Mouse (Mus musculus) brain, embryonic 18.5 days (tissue): ENCODE data around the gene Dmpk.
A peak's percentile ranks its signal among the peaks of the same experiment; 100 is the strongest.

Experiments
- DNase-seq: peaks from one replicate; pipeline ENCODE4 v3.0.0-alpha.2; 2012; ENCODE audit warnings: low read depth, low spot score

Dmpk gene

DNA sequence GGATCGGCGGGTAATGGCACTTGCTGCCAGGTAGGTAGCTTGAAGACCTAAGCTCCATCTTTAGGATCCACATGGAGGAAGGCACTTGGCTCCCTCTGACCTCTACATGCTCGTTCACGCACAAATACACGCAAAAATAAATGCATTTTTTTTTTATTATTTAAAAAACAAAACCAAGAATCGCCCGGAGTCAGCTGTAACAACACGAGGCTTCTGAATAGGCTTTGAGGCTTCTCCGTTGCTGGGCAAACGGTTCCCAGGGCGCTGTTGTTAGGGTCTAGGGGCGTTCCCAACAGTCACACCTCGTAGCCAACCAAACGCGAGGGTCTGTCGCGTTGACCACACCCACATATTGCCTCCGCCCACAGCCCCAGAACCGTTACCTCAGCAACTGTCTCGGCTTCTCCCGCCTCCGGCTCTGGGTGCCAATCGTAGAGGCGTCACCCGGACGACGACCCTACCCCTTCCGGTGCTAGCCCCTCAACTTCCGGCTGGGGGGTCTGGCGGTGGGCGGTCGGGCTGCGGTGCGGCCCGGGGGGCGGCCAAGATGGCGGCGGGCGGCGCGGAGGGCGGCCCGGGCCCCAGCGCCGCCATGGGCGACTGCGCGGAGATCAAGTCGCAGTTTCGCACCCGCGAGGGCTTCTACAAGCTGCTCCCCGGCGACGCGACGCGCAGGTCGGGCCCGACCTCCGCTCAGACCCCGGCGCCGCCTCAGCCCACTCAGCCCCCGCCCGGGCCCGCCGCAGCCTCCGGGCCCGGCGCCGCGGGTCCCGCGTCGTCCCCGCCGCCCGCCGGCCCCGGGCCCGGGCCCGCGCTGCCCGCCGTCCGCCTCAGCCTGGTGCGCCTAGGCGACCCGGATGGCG lies 7.7 kb upstream of the Dmpk start, which contains the start of gene Dmwd:
TSS of gene Dmwd (plus strand) at position 505 of the 863 bp plus-strand sequence.
- peak; percentile 98 for DNase-seq

DNA sequence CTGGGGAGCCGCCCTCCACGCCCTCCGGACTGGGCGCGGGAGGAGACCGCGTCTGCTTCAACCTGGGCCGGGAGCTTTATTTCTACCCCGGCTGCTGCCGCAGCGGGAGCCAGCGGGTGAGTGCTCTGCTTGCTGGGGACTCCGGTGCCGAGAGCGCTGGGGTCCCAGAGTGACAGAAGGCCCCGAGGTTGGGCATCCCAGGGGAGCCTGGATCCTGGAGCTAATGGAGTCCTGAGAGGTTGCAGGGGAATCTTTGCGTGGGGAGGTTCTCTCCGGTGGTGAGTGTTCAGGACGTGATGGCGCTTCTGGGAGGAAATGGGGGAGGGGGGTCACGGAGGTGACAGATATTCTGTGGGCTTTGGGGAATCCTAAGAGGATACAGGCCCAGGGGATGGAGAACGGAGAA lies 7.1 kb upstream of the Dmpk start:
- no peak for DNase-seq

DNA sequence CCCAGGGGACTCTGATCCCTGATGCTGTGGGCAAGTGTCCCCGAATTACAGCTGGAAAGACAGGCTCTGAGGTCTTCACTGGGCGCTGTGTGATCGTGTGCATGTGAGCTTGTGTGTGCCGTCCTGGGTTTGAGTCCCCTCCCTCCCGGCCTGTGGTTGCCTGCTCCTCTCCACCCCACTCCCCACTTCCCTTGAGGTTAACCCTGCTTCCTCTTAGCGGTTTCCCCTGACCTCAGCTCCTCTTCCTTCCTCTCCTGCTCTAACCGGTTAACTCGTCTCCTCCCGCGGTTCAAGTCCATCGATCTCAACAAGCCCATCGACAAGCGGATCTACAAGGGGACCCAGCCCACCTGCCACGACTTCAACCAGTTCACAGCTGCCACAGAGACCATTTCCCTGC lies 5.9 kb upstream of the Dmpk start:
- DNase-seq: no peak

DNA sequence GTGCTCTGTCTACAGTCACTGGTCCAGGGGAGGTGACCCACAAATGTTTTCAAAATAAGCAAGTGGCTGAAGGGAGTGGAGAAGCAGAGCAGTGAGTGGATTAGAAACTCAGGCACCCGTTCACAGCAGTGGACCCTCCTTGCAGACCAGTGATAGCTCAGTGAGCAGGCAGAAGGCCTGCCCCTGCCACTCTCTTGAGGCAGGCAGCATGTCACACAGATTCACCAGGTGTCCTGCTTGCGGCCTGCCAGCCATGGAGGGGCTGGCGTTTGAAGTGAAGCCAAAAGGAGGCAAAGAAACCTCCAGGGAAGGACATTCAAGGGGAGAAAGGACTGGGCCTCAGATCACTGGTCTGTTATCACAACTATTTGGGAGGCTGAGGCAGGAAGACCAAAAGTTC lies 4.9 kb upstream of the Dmpk start:
- no peak for DNase-seq

DNA sequence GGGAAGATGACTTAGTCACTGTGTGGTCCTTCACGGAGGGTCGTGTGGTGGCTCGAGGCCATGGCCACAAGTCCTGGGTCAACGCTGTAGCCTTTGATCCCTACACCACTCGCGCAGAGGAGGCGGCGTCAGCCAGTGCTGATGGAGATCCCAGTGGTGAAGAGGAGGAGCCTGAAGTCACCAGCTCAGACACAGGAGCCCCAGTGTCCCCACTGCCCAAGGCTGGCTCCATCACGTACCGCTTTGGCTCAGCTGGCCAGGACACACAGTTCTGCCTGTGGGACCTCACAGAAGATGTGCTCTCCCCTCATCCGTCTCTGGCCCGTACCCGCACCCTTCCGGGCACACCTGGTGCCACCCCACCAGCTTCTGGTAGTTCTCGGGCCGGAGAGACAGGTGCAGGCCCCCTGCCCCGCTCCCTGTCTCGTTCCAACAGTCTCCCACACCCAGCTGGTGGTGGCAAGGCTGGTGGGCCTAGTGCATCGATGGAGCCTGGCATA lies 3.1 kb upstream of the Dmpk start:
- DNase-seq: no peak

DNA sequence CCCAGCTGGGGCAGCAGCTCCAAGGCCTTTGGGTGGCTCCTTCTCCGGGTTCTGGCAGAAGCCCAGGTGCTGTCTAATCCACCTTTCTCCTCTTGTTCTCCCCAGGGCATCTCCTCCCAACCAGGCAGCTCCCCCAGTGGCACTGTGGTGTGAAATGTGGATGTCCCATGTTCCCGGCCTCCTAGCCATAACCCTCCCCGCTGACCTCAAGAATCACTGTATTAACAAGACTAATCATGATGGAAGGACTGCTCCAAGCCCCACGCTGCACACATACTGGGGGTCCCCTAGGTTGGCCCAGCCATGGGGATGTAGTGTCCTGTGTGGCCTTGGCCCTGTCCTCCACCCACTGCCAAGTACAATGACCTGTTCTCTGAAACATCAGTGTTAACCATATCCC lies 1.5 kb upstream of the Dmpk start:
- no peak for DNase-seq

DNA sequence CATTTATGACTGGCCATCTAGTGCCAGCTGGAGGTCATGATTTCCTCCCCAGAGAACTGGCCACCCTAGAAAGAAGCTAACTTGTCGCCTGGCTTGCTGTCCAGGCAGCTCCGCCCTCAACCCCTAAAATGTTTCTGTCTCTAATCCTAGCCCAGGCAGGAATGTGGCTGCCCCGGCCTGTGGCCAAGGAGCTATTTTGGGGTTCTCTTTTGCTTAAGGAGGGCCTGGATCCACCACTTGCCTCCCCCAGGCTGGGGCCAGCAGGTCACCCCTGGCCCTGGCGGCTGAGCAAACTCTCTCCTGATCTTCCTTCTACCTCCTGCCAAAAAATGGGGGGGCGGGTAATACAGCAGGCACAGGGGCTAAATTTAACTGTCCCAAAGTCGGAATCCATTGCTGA lies 553 bp upstream of the Dmpk start:
- no peak for DNase-seq

DNA sequence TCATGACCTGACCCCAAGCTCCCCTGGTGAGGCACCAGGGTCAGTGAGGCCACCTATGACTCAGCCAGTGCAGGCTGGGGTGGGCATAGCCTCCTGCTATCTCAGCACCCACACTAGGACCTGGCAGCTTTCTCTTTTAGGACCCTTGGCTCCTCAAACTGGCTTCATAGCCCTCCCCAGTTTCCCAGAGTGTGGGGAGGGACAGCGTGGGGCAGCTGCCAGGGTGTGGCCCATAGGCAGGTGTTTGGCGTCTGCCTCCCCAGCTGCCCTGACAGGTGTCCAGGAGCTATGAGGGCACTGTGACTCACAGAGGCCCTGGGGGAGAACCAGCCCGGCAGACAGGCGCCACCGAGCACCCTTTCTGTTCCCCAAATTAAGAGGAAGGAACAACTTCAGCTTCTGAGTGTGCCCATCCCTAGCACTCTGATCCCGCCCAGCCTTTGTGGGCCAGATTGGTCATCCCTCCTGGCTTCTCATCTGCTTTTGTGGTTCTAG lies 675 bp downstream of the Dmpk start:
- DNase-seq: no peak

DNA sequence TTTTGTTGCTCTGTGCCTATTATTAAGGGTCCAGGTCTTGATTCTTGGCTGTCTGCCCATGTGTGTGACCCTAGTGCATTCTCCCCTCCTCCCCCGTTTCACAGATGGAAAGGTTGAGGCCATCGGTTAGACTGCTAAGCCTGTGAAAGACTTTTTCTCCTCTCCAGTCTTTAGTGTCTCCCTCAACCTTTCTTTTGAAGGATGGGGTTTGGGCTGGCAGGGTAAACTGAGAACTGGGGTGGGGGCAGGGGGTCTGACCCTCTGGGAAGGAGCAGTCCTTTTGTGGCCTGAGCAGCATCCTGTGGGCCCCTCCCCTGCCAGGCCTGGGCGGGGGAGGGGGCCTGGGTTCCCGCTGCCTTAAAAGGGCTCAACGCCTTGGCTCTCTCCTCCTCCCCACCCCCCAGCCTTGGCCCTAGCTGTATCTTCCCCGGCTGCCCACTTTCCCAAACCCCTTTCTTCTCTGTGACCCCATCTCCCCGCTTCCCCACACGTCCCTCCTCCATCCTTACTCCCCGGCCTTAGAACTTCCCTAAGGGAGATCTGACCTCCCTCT lies 1.3 kb downstream of the Dmpk start:
- no peak for DNase-seq

DNA sequence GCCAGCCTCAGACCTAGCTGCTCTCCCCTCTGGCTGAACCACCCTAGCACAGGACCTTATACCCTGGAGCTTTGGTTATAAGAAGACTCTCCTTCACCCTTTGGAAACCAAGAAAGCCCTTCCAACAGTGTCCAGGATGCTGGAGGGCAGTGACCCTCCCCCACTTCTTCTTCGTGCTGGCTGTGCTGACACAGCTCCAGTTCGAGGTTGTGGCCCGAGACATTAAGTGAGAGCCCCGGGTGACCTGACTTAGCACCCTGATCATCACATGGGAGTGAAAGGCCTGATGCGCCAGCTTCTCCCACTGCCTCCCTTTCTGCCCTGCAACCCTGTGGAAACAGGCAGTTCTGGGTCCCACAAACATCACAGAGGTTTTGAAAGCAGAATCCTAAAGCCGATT lies 1.8 kb downstream of the Dmpk start:
- no peak for DNase-seq

DNA sequence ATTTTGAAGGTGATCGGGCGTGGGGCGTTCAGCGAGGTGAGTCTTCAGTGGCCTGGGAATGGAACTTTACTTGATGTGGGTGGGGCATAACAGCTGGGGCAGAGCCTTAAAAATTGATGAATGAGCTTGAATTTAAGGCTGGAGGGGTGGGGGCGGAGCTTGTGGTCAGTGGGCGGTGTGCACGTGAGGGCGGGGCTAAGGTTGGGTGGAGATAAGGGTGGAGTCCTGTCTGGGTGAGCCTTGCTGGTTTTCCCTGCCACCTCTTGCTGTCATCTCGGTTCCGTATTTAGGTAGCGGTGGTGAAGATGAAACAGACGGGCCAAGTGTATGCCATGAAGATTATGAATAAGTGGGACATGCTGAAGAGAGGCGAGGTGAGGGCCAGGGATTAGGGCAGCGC lies 2.4 kb downstream of the Dmpk start:
- DNase-seq: no peak

DNA sequence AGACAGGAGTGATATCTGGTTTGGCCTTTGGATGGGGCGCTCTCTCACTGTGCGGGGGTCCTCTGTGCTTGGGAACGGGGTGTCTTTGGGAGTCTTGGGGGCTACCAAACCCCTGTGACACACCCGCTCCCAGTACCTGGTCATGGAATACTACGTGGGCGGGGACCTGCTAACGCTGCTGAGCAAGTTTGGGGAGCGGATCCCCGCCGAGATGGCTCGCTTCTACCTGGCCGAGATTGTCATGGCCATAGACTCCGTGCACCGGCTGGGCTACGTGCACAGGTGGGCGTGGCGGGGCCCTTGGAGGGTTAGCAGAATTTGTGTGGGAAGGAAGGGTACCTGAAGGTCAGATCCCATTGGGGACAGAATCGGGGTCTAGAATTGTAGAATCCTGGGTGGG lies 3.1 kb downstream of the Dmpk start:
- DNase-seq: no peak

DNA sequence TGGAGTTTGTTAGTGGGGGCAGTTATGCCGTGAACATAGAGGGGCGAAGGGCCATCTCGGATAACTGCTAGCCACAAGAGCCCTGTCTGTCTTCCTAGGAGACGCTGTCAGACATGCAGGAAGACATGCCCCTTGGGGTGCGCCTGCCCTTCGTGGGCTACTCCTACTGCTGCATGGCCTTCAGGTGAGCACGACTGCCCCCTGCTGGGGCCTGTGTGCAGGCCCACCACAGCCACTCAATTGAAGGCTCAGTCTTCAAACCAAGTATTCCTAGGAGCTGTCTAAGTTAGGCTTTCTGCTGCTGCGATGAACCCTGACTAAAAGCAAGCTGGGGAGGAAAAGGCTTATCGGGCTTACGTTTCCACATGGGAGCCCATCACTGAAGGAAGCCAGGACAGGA lies 5.2 kb downstream of the Dmpk start:
- no peak for DNase-seq

DNA sequence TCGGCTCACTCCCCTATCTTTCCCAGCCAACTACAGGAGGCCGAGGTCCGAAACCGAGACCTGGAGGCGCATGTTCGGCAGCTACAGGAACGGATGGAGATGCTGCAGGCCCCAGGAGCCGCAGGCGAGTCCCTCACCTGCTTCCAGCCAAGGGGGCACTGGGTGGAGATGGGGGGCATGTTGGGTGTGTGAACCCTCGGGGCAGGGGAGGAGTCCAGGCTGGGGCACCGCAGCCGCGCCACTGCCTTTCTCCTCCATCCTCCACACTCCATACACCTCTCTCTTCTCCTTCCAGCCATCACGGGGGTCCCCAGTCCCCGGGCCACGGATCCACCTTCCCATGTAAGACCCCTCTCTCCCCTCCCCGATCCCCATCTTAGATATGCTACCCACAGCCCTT lies 8.3 kb downstream of the Dmpk start:
- no peak for DNase-seq

DNA sequence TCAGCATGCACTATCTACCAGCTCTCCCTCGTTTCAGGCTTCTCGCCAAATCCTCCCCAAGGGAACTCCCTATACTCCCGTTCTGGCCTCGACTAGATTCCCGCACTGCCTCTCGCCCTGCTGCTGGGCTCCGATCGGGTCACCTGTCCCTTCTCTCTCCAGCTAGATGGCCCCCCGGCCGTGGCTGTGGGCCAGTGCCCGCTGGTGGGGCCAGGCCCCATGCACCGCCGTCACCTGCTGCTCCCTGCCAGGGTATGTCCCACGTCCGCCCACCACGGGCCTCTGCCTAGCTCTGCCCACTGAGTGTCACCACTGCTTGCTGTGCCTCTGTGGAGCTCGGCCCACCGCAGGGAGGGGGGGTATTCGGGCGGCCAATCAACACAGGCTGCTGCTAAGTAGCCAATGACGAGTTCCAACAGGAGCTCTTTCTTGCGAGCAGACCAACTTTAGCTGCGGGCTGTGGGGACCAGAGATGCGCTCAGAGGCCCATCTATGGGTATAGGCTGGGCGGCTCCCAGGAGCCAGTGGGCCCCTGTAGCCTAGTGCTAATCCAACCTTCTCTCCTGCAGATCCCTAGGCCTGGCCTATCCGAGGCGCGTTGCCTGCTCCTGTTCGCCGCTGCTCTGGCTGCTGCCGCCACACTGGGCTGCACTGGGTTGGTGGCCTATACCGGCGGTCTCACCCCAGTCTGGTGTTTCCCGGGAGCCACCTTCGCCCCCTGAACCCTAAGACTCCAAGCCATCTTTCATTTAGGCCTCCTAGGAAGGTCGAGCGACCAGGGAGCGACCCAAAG lies 8.9 kb downstream of the Dmpk start:
- no peak for DNase-seq

DNA sequence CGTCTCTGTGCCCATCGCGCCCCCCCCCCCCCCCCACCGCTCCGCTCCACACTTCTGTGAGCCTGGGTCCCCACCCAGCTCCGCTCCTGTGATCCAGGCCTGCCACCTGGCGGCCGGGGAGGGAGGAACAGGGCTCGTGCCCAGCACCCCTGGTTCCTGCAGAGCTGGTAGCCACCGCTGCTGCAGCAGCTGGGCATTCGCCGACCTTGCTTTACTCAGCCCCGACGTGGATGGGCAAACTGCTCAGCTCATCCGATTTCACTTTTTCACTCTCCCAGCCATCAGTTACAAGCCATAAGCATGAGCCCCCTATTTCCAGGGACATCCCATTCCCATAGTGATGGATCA lies 9.5 kb downstream of the Dmpk start:
- DNase-seq: no peak

DNA sequence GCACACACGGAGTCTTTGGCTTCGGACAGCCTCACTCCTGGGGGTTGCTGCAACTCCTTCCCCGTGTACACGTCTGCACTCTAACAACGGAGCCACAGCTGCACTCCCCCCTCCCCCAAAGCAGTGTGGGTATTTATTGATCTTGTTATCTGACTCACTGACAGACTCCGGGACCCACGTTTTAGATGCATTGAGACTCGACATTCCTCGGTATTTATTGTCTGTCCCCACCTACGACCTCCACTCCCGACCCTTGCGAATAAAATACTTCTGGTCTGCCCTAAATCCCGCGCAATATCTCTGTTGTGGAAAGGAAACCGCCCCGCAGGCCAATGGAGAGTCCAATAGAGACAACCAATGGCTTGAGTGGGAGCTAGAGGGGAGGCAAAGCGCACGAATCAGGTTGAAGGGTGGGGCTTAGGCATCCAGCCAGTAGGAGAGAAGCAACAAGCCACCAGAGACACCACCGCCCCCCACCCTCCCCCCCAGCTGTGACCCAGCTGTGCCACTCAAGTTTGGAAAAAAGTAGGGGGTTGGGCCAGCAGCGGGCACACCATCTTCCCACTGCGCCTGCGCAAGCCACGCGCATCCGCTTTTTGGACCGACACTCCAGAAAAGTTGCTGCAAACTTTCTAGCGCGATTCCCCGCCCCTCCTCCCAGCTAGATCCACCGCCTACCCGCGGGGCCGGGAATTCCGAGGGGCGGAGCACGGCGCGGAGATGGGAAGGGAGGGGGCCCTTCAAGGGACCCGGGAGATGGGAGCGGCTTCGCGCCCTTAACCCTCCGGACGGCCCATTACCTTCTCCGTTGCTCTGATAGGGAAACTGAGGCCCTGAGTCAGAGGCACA lies 10.1 kb downstream of the Dmpk start:
- DNase-seq: peak; percentile 72

DNA sequence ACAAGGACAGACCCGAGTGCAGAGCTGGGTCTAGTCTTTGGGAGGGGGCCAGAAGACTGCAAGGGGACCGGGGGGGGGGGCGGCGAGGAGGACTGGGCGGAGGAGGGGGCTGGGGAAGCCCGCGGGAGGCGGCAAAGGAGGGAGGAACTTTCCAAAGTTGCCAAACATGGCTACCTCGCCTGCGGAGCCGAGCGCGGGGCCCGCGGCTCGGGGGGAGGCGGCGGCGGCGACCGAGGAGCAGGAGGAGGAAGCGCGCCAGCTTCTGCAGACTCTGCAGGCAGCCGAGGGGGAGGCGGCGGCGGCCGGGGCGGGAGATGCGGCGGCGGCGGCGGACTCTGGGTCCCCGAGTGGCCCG lies 10.8 kb downstream of the Dmpk start, which contains the start of gene Six5:
TSS of gene Six5 (plus strand) at position 124 of the 355 bp plus-strand sequence.
- DNase-seq: no peak

DNA sequence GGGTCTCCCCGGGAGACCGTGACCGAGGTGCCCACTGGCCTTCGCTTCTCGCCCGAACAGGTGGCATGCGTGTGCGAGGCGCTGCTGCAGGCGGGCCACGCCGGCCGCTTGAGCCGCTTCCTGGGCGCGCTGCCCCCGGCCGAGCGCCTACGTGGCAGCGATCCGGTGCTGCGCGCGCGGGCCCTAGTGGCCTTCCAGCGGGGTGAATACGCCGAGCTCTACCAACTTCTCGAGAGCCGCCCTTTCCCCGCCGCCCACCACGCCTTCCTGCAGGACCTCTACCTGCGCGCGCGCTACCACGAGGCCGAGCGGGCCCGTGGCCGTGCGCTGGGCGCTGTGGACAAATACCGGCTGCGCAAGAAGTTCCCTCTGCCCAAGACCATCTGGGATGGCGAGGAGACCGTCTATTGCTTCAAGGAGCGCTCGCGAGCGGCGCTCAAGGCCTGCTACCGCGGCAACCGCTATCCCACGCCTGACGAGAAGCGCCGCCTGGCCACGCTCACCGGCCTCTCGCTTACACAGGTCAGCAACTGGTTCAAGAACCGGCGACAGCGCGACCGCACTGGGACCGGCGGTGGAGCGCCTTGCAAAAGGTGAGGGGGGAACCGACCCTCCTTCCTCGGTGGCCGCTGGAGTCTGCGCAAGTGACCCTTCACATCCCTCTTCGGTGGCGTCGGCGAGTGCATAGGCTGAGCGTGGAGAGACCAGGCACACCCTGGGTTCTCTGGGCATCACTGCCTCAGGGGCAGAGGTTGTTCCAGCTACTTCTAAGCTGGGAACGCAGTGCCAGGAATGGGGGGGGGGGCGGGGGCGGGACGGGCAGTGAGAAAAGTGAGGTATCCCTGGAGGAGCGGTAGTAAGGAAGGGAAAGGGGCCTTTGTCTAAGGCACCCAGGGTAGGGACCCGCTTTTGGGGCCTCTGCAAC lies 11.4 kb downstream of the Dmpk start:
- no peak for DNase-seq

DNA sequence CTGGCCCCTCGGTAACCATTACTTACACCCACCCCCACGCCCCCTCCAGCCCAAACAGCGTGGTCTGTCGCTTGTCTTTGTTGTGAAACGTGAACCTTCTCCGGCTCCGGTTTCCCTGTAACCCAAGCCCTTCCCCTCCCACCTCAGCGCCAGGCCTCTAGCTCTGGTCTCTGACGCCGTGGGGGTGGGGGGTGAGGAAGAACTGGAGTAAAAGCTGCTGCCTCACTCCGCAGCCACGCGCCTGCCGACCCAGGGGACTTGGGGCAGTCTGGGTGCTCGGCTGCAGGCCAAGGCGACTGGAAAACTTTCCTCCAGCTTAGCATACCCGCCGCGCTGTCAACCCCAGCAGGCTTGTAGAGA lies 12.1 kb downstream of the Dmpk start:
- DNase-seq: no peak
